Mouse (Mus musculus): ENCODE data around the gene Atl2. TPM values are rescaled to one million over a fixed set of nuclear protein-coding genes. Genes with fewer than 3 reads are reported as not detected.

The Atl2 gene
- 100 to 1,000 TPM; 140 to 155 (median 147) TPM for total RNA-seq (2022)

DNA sequence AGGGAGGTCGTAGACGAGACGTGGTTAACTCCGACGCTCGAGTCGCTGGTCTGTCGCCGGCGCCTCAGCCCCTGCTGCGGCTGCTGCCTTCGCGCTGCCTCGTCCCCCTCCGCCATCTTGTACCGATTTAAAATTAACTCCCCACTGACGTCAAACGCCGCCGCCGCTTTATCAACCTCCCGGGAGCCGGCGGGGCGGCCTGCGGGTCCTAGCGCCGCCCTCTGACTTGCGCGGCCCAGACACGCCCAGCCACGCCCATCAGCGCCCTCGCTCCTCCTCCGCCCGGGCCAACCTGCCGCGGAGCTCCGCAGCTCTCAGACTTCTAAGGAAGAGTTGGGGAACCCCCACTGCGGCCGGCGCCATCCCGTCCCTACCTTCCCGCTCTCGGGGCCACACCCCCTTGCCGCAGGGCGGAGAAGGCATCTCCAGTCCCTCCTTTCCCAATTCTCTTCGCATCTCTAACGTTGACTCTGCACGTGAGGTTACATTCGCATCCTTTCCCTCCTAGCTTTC is at the start of gene Atl2:
Gene Atl2 (minus strand): TSS at position 213 of the 513 bp plus-strand sequence.
- DNase-seq (ENCODE audit: low spot score in 2 of 2) = peak; percentile 89 to 94

DNA sequence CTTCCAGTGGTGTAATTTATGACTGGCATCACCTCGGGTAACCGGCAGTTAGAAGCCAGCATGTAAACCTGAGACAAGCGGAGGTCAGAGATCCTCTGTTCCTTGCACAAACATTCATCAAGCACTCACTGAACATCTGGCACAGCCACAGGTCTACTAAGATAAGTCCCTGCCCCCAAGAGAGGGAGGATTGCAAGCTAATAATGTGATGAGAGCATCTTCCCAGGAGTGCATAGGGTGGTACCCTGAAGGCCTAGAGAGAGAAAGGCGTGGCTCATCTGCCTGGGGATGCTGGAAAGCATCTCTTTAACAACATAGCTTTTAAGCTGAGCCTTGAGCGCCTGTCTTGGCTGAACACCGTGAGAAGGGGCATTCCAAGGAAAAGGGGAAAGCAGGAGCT is 48.9 kb upstream of the Atl2 start:
- no peak for DNase-seq (ENCODE audit: low spot score in 2 of 2)

DNA sequence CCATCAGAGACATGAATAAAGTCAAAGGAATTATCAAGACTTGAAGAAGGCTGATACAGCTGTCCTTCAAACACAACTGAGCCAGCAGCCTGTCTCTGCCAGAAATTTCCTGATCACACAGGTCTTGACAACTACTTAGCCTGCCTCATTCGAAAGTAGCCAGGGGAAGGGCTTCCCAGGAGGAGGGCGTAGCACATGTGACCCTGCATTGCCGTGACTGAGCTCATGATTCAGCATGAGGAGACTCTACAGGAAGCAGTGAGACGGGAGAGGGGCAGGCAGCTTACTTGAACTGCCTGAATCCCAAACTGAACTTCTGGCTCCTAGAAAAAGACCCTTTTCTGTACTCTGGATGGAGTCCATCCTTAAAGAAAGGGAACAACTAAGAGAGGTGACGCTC is 46.5 kb upstream of the Atl2 start:
- DNase-seq (ENCODE audit: low spot score in 2 of 2) = no peak

DNA sequence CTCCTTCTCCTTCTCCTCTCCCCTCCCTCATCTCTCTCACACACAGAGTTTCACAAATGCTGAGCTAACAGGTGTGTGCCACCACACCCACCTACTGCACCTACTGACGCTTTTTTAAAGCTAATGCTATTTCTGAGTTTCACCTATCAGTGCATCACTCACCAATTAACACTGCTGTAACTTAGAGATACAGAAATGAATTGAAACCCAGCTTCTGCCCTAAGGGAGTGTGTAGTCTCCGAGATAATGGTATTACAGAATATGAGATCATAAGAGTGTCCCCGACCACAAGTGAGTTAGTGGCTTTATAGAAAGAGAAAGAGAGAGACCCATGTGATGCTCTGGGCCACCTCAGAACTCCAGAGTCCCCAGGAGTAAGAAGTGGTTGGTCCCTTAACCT is 43.2 kb upstream of the Atl2 start:
- no peak for DNase-seq (ENCODE audit: low spot score in 2 of 2)

DNA sequence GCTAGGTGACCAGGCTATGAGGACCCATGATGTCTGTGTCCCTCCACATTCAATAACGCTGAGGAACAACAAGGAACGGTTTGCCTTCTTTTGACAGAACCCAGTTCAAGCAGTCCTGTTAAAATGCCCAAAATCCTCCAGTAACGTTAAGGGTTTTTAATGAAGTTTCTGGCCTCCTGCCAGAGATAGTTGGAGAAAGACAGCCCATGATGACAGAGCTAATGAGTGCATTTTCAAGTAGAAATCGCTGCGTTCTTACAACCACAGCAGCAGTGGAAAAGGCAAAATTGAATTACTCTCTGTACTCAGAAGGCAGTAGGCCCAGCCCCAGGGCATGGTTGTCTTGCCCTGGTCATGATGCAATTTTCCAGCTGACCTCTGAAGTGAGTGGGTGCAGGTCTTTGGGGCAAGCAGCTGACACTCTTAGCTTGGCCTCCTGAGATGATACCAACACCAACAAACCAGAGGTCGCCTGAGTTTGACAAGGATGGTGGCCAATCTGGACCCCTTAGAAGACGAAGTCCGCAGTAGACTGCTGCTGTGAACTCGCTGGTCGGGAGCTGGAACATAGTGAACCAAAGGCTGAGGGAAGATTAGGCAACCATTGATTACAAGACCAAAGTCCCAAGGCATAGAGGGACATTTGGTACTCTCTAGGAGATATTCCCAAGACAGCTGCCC is 42.1 kb upstream of the Atl2 start:
- DNase-seq (ENCODE audit: low spot score in 2 of 2) = no peak

DNA sequence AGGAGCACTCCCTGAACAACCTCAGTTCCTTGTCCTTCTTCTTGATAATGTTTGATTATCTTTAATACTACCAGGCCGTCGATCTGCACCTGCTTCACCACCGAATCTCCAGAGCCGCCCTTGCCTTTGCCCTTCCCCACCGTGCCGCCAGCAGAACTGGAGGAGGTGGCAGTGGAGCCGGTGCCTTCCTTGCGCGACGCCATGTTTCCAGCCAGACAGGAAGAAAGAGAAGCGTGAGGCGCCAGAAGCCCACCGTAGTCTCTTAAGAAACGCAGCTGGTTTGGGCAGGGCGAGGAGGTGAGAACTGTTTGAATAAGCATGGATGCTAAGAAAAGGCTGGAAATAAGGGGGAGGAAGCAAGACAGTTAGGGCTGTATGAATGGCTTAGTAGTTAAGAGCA is 38.4 kb upstream of the Atl2 start:
- DNase-seq (ENCODE audit: low spot score in 2 of 2) = no peak

DNA sequence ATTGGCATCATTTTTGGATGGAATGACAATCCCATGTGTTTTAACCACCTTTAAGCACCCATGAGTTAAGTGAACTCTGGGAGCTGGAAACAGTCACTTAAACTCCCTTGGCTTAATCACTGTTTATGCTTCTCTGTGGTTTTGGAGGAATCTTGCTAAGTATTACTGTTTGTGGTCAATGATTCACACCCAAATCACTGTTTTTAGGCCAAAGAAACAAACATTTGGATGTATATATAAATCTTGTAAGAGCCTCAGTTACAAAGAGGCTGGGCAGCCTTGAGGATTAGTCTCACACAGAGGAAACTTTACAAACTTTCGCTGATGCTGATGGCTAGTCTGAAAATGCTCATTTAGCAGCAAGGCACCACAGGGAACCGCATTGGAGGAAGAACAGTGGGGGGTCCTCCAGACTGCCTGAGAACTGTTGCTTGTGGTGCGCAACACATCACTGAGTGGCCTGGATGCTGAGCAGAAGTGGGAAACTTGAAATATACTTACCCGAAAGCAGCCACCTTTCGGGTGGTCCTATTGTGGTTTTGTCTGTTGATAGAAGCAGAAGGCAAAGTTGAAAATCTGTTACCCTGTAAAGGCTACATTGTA is 36.9 kb upstream of the Atl2 start:
- no peak for DNase-seq (ENCODE audit: low spot score in 2 of 2)

DNA sequence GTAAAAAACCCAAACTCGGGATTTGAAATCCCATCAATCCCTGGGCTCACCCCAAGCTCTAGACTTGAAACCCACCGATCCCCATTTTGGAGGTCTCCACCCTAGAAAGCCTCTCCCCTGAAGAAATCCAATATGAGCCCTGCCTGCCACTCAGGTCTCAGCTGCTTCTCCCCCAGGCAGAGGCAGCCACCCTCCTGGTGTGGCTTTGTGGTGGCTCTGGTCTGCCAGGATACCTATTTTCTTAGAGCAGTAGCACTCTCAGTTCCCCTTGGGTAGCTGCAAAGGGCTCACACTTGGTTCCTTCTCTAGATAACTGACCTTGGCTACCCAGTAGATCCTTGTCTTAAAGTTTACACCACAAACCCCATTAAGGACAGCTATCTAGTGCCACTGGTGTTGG is 31.2 kb upstream of the Atl2 start:
- DNase-seq (ENCODE audit: low spot score in 2 of 2) = no peak

DNA sequence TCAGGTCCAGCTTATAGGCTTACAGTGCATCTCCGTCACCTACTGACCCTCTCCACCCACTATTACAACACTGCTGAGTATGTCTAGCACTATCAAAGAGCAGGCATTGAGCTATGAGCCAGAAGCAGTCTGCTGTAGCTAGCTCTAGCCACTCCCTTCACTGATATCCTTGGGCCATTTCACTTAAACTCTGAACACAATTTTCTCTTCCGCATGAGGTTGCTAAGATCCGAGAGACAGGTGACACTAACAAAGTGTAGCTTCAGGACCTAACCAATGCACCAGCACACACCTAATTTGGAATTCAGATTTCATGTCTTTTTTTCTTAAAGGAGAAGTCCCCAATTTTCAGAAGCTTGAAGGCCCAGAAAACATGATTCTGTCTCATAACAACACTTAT is 30.6 kb upstream of the Atl2 start:
- DNase-seq (ENCODE audit: low spot score in 2 of 2) = no peak

DNA sequence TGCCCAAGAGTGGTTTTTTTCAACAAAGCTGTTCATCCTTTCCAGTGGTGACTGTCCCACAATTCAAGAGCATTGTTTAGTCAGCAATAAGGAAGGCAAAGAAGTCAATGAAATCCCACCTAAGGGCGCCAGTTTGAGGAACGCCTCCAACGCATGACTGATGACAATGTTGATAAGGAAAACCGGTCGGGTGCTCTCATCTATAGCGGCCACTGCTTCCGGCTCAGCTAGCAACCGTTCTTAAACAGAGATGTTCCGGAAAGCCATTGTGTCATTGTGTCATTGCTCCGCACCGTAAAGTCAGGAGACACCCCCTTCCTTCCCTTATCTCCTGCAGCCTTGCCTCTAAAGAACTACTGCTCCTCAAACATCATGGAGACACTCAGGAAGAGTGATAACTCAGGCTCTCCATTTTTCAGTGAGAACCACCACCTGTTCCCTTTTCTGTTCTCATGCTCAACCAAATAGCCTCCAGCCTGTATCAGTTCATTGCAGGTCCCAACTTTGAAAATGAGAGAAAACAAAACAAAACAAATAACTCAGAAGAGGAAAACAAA is 30.0 kb upstream of the Atl2 start:
- DNase-seq (ENCODE audit: low spot score in 2 of 2) = no peak

DNA sequence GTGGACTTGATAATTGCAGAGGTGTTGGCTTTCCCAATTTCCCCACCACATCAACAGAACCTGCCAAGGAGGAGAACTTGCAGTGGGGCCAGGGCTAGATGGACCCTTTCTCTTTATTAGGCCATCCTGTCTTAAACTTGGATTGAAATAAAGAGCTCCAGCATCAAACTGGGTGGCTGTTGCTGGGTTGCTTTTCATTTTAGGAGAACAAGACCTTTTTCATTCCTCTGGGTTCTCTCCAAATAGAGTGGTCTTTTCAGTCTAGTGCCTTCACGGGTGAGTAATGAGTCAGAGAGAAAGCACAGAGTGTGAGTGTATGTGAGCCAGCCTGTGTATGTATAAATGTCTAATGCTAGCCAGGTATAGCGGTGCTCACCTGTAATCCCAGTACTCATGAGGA is 24.4 kb upstream of the Atl2 start:
- no peak for DNase-seq (ENCODE audit: low spot score in 2 of 2)

DNA sequence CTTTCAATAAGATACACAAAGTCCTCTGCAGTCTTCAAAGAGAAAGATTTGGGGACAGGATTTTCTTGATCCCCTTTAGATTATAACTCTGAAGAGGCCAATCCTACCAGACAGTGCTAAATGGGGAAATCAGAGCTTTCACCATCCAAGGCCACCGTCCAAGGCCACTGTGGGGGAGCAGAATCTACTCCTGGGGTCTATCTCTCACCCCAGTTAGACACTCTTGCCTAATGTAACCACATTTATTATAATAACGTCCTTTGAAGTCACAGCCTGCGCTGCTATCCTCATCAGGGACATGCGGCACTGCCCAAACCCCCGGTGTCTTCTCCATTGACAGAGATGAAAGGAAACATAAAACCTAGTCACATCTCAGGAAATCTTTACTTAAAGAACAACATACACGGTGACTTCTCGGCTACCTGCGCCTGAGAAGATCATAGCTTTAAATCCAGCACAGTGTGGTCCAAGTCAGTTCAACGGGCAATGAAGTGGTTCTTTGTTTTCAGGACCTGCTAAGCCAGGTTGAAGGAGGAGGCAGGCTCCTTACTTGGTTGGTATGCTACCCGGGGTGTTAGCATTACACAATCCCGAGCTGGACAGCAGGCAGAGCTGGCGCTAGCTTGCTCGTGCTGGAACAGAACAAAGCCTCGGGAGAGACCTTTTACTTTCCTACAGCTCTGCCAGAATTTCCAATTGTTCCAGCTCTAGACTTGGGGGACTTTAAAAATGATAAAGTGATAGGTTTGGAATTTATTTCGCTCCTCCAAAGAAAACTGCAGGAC is 23.8 kb upstream of the Atl2 start:
- peak; percentile 24 to 25 for DNase-seq (ENCODE audit: low spot score in 2 of 2)

DNA sequence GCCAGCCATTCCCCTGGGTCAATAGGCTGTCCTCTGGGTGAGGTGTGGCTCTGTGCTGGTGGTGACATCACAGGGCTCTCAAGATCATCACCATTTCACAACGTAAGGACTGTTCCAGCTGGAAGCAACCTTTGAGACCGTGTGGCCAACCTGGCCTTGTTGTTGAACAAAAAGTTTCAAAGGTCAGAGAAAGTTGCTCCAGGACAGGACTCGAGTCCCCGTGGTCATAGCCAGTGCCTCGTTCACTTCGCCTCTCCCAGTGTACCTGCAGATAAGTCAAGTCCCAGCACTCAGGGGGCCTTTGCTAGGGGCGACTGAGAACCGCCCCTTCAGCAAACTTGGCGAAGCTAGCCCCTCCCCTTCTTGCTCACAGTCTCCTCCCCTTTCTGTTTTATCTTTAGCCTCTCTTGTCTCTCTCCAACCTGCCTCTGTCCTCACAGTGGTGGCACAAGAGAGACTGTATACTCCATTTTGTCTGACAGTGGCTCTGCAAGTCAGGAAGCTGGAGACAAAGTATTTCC is 22.6 kb upstream of the Atl2 start:
- no peak for DNase-seq (ENCODE audit: low spot score in 2 of 2)

DNA sequence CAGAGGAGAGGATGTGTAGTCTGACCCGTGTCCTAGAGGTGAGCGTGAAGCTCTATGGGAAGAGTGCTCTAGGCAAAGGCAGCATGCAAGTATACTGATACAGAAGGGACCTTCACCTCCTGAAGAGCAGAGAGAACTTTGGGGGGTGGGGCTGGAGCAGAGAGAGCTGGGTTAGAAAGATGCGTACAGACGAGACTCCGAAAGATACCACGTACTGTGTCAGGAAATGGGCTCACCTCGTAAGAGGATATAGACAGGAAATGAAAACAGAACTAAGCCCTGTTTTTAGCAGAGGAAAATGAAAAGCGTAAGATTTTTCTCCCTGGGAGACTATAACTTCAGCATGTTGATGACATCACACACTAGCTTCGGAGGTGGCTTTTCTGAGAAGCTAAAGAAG is 21.1 kb upstream of the Atl2 start:
- no peak for DNase-seq (ENCODE audit: low spot score in 2 of 2)

DNA sequence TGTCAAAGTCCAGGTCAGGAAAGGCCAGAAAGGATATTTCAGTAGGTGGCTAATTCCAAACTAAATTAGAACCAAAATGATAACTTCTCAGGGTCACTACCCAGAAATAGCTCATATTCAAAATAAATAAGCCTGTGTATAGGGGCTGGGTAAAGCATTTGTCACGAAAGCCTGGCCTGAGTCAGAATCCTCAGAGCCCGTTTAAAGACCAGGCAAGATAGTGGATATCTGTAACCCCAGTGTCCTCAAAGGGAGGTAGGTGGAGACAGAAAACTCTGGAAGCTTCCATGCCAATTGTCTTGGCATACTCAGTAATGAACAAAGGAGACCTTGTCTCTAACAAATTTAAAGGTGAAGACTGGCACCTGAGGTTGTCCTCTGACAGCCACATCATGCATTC is 16.3 kb upstream of the Atl2 start:
- DNase-seq (ENCODE audit: low spot score in 2 of 2) = no peak

DNA sequence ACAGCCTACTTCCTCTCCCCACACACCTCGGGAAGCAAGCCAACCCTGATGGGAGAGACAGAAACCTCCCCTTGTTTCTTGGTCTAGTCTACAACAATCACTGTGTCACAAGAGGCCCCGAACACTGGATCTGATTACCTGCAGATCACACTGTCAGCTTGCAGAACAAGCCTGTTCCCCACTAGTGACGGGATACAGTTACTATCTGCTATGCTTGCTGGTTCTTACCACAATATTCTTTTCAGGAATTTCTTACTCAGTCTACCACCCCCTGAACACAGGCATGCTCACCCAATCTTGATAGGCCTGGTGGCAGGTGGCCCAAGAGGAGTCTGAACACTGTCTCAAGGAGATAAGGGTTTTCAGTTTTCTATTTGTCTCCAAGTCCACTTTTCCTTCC is 15.8 kb upstream of the Atl2 start:
- no peak for DNase-seq (ENCODE audit: low spot score in 2 of 2)

DNA sequence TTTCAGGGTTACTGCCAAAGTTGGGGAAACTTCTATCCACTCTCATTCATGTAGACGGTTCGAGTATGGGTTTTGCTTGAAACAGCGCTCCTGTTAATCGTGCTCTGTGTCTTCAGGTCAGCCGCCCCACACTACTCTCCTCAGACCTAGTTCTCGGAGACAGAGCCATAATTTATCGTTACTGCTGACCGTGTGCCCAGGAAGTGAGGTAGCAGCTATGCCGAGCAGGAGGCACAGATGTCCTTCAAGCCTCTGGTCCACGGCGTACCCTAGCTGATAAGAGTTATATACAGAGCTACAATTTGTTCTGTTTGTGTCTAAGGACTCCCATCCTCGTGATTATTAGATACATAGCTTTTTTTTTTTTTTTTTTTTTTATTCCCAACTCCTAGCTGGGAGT is 13.6 kb upstream of the Atl2 start:
- no peak for DNase-seq (ENCODE audit: low spot score in 2 of 2)

DNA sequence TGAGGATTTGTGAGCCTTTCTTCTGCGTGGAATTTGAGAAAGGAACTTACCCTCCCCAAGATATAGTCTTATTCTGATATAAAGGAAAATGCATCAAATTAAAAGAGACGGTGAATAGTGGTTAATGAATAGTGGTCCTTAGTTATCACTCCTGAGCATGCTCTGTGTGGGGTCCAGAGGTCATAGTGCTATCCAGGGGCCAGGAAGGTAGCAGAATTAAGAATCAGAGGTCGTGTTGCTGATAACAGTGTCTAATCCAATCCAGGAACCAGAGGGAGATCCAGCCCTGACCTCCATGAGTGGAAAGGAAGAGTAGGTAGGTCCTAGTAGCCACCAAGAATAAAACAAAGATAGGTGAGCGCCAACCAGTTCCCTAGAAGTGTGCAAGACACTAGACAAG is 11.8 kb upstream of the Atl2 start:
- DNase-seq (ENCODE audit: low spot score in 2 of 2) = no peak

DNA sequence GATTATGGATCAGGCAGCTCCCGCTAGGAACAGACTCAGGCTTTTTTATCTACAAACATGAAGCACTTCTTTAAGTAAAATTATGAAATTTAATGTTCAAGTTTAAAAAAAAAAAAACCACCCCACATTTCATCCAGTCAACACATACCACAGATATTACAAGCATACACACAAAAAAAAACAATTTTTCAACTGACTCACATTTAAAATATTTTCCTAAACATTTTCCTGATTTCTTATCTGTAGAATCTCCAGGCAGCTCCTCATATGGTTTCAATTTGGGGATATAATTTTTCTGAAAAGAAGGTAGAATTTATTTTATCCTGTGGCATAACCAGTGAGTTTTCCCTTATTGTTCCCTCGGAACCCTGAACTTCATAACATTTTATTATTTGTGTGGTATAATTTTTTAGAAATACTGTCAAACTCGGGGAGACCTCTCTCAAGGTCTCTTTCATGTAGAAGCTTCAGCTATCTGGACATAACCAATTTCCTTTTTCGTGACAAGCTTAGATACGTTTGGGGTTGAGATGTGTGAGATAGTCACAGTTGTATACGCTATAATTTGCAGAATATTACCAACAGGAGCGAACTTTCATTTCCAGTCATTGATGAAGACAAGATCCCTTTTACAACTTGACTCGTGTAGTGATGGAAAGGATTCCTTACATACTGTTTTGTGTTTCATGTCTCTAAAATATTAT is 11.0 kb upstream of the Atl2 start:
- no peak for DNase-seq (ENCODE audit: low spot score in 2 of 2)

DNA sequence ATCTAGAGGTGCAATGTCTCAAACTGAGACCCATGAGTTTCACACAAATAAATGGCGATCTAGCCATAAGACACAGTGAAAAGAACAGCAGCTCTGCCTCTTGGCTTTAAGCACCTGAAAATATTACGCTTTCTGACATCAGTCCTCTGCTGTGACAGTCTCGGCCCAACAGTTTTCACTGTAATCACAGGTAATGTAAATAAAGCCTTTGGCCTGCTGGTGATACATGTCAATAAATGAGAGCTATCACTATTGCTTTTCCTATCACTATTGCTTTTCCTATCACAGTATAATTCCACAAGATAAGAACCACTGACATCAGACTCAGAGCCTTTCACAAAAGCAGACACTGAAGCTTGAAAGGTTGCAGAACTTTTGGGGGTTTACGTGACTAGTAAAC is 8.7 kb upstream of the Atl2 start:
- DNase-seq (ENCODE audit: low spot score in 2 of 2) = no peak

DNA sequence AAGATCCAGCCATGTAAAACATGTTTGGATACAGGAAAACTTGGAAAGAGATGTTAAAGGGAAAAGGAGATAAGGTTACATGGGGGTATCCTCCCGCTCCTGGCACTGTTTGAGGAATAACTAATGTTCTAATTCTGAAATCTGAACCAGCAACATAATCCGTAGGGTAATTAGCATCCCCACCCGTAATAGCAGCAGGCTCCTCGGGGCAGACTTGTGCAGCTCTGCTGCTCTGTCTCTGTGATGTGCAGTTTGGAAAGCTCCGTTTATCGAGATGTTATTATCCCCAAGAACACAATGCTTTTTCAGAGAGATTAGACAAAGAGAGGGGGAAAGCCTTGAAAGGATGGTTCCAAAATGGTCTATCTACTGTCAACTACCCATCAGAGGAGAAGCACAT is 5.3 kb upstream of the Atl2 start:
- no peak for DNase-seq (ENCODE audit: low spot score in 2 of 2)

Measured in gastrocnemius, adult 8-10 months (tissue).